Mouse (Mus musculus): ENCODE data around the gene Cfap44.

DNA sequence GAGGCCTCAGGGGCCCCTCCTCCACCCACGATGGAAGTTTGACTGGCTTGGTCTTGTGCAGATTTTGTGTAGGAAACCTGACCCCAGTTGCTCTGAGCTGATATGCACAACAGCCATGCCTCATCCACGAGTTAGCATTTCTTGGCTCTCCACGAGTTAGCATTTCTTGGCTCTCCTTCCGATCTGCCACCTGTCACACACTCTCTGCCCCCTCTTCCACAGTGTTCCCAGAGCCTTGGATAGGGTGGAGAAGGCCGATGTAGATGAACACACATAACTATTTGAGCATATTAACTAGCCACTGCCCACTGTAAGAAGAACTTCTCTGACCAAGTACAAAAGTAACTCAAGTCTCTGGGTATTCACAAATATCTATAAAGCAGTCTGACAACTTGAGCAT lies 33.9 kb downstream of the Cfap44 start:
- TF ChIP-seq REST (IDR thresholded peaks at IDR 0.05; ENCODE audit: insufficient read depth, insufficient read length) (no peak), POLR2A (IDR thresholded peaks at IDR 0.05; ENCODE audit: insufficient read length, low read depth) (no peak), MYOG (IDR thresholded peaks at IDR 0.05; ENCODE audit: control insufficient read depth in 1 of 3, insufficient read depth in 1 of 3, insufficient read length in 2 of 3, low read depth in 2 of 3) (no peak)
